Mouse (Mus musculus): Measurements from ENCODE around the gene Gdi2. TPM values are rescaled to one million over a fixed set of nuclear protein-coding genes. Genes with fewer than 3 reads are reported as not detected.

Gene Gdi2
- 376 and 383 TPM in 2 replicates for polyA plus RNA-seq (2015; fragmentation: Nextera tagmentation; extraction: Ambion mirVana)

GRCm38 (mm10) chr13:3537594-3538222 is at the start of gene Gdi2:
TSS of gene Gdi2 (plus strand) at chr13:3538063.

GRCm38 (mm10) chr13:3610795-3611438 is 73.1 kb downstream of the Gdi2 start, which contains the start of gene Fam208b:
TSS of gene Fam208b (minus strand) at chr13:3611108.

Other genes with a start within 250 kb of the Gdi2 start
- gene Fam208b, start 73.0 kb downstream of the Gdi2 start, polyA plus RNA-seq (2015; fragmentation: Nextera tagmentation; extraction: Ambion mirVana), result 7.6 and 12.3 TPM in 2 replicates
- 17.3 and 17.5 TPM in 2 replicates for gene Asb13, start 96.0 kb downstream of the Gdi2 start, polyA plus RNA-seq (2015; fragmentation: Nextera tagmentation; extraction: Ambion mirVana)

Measured in neural tube, postnatal 0 days (tissue).